Mouse (Mus musculus) erythroid progenitor cell, adult 5-6 weeks (primary cell): ENCODE results near the gene Zfp580. TPM values are rescaled to one million over a fixed set of nuclear protein-coding genes. Genes with fewer than 3 reads are reported as not detected.

Source experiments
- ATAC-seq: replicated peaks from 2 replicates; pipeline ENCODE4 v1.8.0; 2016; ENCODE audit warnings: moderate number of reproducible peaks, mild to moderate bottlenecking, moderate TSS enrichment, inconsistent platforms; ENCODE audit not compliant: poor library complexity, low FRiP score, severe bottlenecking
- total RNA-seq, 2 experiments: library from RNA; stranded (forward) in 1 of 2; stranded (reverse) in 1 of 2; fragments of 150-400 nt in 1 of 2; fragments of 186-747, 209-891 nt in 1 of 2; gene quantifications; 2 replicates each; pipeline versions ENCODE4 v1.2.3 to v1.2.4; 2015 to 2017; ENCODE audit warnings: low replicate concordance in 2 of 2

Gene Zfp580
- total RNA-seq, 2 experiments from 2014 or later, result not detected

- no peak for ATAC-seq
These were observed 19.8 kb upstream of the Zfp580 start for GRCm38 (mm10) chr7:5031496-5031895.

GRCm38 (mm10) chr7:5033818-5034217 lies 17.5 kb upstream of the Zfp580 start, which contains the start of gene 4632433K11Rik:
TSS of gene 4632433K11Rik (plus strand) at chr7:5034118.
- ATAC-seq, result no peak

GRCm38 (mm10) chr7:5035628-5036027 lies 15.7 kb upstream of the Zfp580 start:
- no peak for ATAC-seq

- no peak for ATAC-seq
These were observed 15.2 kb upstream of the Zfp580 start for GRCm38 (mm10) chr7:5036136-5036535.

GRCm38 (mm10) chr7:5037026-5037425 lies 14.3 kb upstream of the Zfp580 start:
- ATAC-seq, result no peak

- no peak for ATAC-seq
These were observed 13.9 kb upstream of the Zfp580 start for GRCm38 (mm10) chr7:5037467-5037866.

GRCm38 (mm10) chr7:5038109-5038732 lies 13.1 kb upstream of the Zfp580 start, which contains the start of gene Zfp784:
TSS of gene Zfp784 (minus strand) at chr7:5038446.
- ATAC-seq, result peak; percentile 95

GRCm38 (mm10) chr7:5038940-5039339 lies 12.4 kb upstream of the Zfp580 start:
- no peak for ATAC-seq

GRCm38 (mm10) chr7:5044981-5045380 lies 6.4 kb upstream of the Zfp580 start:
- ATAC-seq, result no peak

- ATAC-seq, result no peak
These were observed 5.2 kb upstream of the Zfp580 start for GRCm38 (mm10) chr7:5046112-5046511.

- peak; percentile 59 for ATAC-seq
These were observed 4.0 kb upstream of the Zfp580 start for GRCm38 (mm10) chr7:5047313-5047712.

- ATAC-seq, result no peak
These were observed 1.1 kb downstream of the Zfp580 start for GRCm38 (mm10) chr7:5052438-5052837.

- ATAC-seq, result no peak
These were observed 1.6 kb downstream of the Zfp580 start for GRCm38 (mm10) chr7:5052931-5053343.

GRCm38 (mm10) chr7:5053456-5054179 lies 2.3 kb downstream of the Zfp580 start:
- no peak for ATAC-seq

- ATAC-seq, result no peak
These were observed 5.4 kb downstream of the Zfp580 start for GRCm38 (mm10) chr7:5056651-5057263.

GRCm38 (mm10) chr7:5057381-5057780 lies 6.0 kb downstream of the Zfp580 start:
- ATAC-seq, result no peak

GRCm38 (mm10) chr7:5057804-5058203 lies 6.5 kb downstream of the Zfp580 start:
- no peak for ATAC-seq

- ATAC-seq, result no peak
These were observed 7.3 kb downstream of the Zfp580 start for GRCm38 (mm10) chr7:5058631-5059030.

- ATAC-seq, result no peak
These were observed 8.1 kb downstream of the Zfp580 start for GRCm38 (mm10) chr7:5059421-5059820.

GRCm38 (mm10) chr7:5060239-5060731 lies 8.9 kb downstream of the Zfp580 start:
- ATAC-seq, result peak; percentile 60
